Mouse (Mus musculus) forebrain, embryonic 11.5 days (tissue): ENCODE data around the gene Phtf1. TPM values are rescaled to one million over a fixed set of nuclear protein-coding genes. Genes with fewer than 3 reads are reported as not detected.

ENCODE experiments used
- ATAC-seq: fragments of 200-750 bp; cut with Nextera tagmentation; replicated peaks from 2 replicates; pipeline ENCODE4 v1.8.0; 2017; ENCODE audit warnings: moderate TSS enrichment; ENCODE audit not compliant: low FRiP score
- DNase-seq: peaks from one replicate; pipeline ENCODE4 v3.0.0-alpha.2; 2017; ENCODE audit warnings: low spot score
- H3K27ac ChIP-seq: fragments of 300-500 bp; sonication (generic); 2 replicates; pipeline ENCODE4 v1.5.1; 2014; ENCODE audit warnings: low read depth, low read length
- H3K27me3 ChIP-seq: fragments of 300-500 bp; sonication (generic); 2 replicates; pipeline ENCODE4 v1.6.1; 2014; ENCODE audit warnings: mild to moderate bottlenecking, low read length, mixed read lengths; ENCODE audit not compliant: control insufficient read depth, insufficient read depth
- H3K36me3 ChIP-seq: fragments of 300-500 bp; sonication (generic); 2 replicates; pipeline ENCODE4 v1.6.1; 2014; ENCODE audit warnings: mild to moderate bottlenecking, low read length, moderate library complexity, mixed read lengths; ENCODE audit not compliant: control insufficient read depth, insufficient read depth
- H3K4me1 ChIP-seq: fragments of 300-500 bp; sonication (generic); replicated peaks from 2 replicates; pipeline ENCODE4 v1.6.1; 2014; ENCODE audit warnings: low read length, mixed read lengths; ENCODE audit not compliant: control insufficient read depth, insufficient read depth
- H3K4me2 ChIP-seq: fragments of 300-500 bp; sonication (generic); 2 replicates; pipeline ENCODE4 v1.6.1; 2014; ENCODE audit warnings: low read depth, mild to moderate bottlenecking, low read length, moderate library complexity, mixed read lengths; ENCODE audit not compliant: severe bottlenecking
- H3K4me3 ChIP-seq: fragments of 300-500 bp; sonication (generic); 2 replicates; pipeline ENCODE4 v1.5.1; 2014; ENCODE audit warnings: low read depth, low read length
- H3K9ac ChIP-seq: fragments of 300-500 bp; sonication (generic); 2 replicates; pipeline ENCODE4 v1.6.1; 2014; ENCODE audit warnings: low read length
- H3K9me3 ChIP-seq: fragments of 300-500 bp; sonication (generic); 2 replicates; pipeline ENCODE4 v1.6.1; 2016; ENCODE audit warnings: low read length, mixed read lengths; ENCODE audit not compliant: control insufficient read depth
- WGBS: fragments of 180-500 bp; shearing (Covaris S2); extraction: QIAGEN DNeasy Blood & Tissue Kit; methylation state at CpG from one replicate; pipeline ENCODE4 v1.1.7; 2014; 5-methylcytosine and 5-hydroxymethylcytosine counted together
- polyA plus RNA-seq: library from polyadenylated mRNA; unstranded; fragments of >200 nt; fragmentation: Nextera tagmentation; extraction: Ambion mirVana; gene quantifications from 2 replicates; pipeline ENCODE4 v1.2.1, GENCODE M21; 2014

The Phtf1 gene
- polyA plus RNA-seq, 1 experiment from 2014 or later = 46.8 TPM

- H3K27me3 ChIP-seq = no peaks in the 10 kb centered on the region
- 85% methylated on average over 8 of the region's 8 CpGs for WGBS
- no peak overlapping the region for H3K9ac ChIP-seq
- DNase-seq = no peak
- H3K36me3 ChIP-seq = peaks cover 11% of the 10 kb centered on the region; the same call in 1 of the 2 replicates
- no peaks in the 10 kb centered on the region for H3K9me3 ChIP-seq
- no peak overlapping the region for H3K4me2 ChIP-seq
- H3K27ac ChIP-seq = no peak overlapping the region
- H3K4me3 ChIP-seq = no peak overlapping the region
- no peak for ATAC-seq
- no peaks in the 10 kb centered on the region for H3K4me1 ChIP-seq
These were observed 39.6 kb downstream of the Phtf1 start for GRCm38 (mm10) chr3:104007479-104007878.

GRCm38 (mm10) chr3:104009924-104010662 lies 42.2 kb downstream of the Phtf1 start:
- no peak overlapping the region for H3K9ac ChIP-seq
- H3K4me1 ChIP-seq = no peaks in the 10 kb centered on the region
- peaks cover 6% of the 10 kb centered on the region; the same call in 1 of the 2 replicates for H3K36me3 ChIP-seq
- no peaks in the 10 kb centered on the region for H3K9me3 ChIP-seq
- H3K27me3 ChIP-seq = no peaks in the 10 kb centered on the region
- H3K4me3 ChIP-seq = no peak overlapping the region
- DNase-seq = no peak
- ATAC-seq = no peak
- no peak overlapping the region for H3K27ac ChIP-seq
- 85% methylated on average over 5 of the region's 5 CpGs for WGBS
- H3K4me2 ChIP-seq = no peak overlapping the region

- ATAC-seq = no peak
- Histone ChIP-seq H3K36me3 (peaks cover 1% of the 10 kb centered on the region; the same call in 1 of the 2 replicates), H3K9me3 (no peaks in the 10 kb centered on the region)
These were observed 44.1 kb downstream of the Phtf1 start for GRCm38 (mm10) chr3:104011972-104012371.

GRCm38 (mm10) chr3:104017931-104018330 lies 50.0 kb downstream of the Phtf1 start:
- Histone ChIP-seq H3K4me2 (no peak overlapping the region), H3K4me3 (no peak overlapping the region), H3K36me3 (no peaks in the 10 kb centered on the region), H3K9ac (no peak overlapping the region), H3K27ac (no peak overlapping the region), H3K4me1 (no peaks in the 10 kb centered on the region), H3K9me3 (no peaks in the 10 kb centered on the region), H3K27me3 (no peaks in the 10 kb centered on the region)
- ATAC-seq = no peak
- no peak for DNase-seq
- 57% methylated on average over 3 of the region's 3 CpGs for WGBS

More at GRCm38 (mm10) chr3:104011972-104012371, 44.1 kb downstream of the Phtf1 start:
- H3K27me3 ChIP-seq = no peaks in the 10 kb centered on the region
- 91% methylated on average over 2 of the region's 2 CpGs for WGBS
- no peaks in the 10 kb centered on the region for H3K4me1 ChIP-seq
- no peak overlapping the region for H3K9ac ChIP-seq
- no peak overlapping the region for H3K27ac ChIP-seq
- no peak overlapping the region for H3K4me2 ChIP-seq
- no peak for DNase-seq
- H3K4me3 ChIP-seq = no peak overlapping the region

- H3K27ac ChIP-seq = no peak overlapping the region
- ATAC-seq (no peak), DNase-seq (no peak)
- no peak overlapping the region for H3K4me2 ChIP-seq
- no peaks in the 10 kb centered on the region for H3K4me1 ChIP-seq
- 72% methylated on average over 4 of the region's 4 CpGs for WGBS
- no peak overlapping the region for H3K9ac ChIP-seq
- no peaks in the 10 kb centered on the region for H3K9me3 ChIP-seq
- no peaks in the 10 kb centered on the region for H3K36me3 ChIP-seq
- H3K4me3 ChIP-seq = no peak overlapping the region
- no peaks in the 10 kb centered on the region for H3K27me3 ChIP-seq
These were observed 51.5 kb downstream of the Phtf1 start for GRCm38 (mm10) chr3:104019453-104019852.

- no peaks in the 10 kb centered on the region for H3K9me3 ChIP-seq
- H3K27me3 ChIP-seq = no peaks in the 10 kb centered on the region
- no peak overlapping the region for H3K9ac ChIP-seq
- no peaks in the 10 kb centered on the region for H3K36me3 ChIP-seq
- H3K4me2 ChIP-seq = no peak overlapping the region
- no peak overlapping the region for H3K27ac ChIP-seq
- H3K4me3 ChIP-seq = no peak overlapping the region
- H3K4me1 ChIP-seq = no peaks in the 10 kb centered on the region
- DNase-seq = no peak
- no peak for ATAC-seq
- 89% methylated on average over 12 of the region's 12 CpGs for WGBS
These were observed 52.2 kb downstream of the Phtf1 start for GRCm38 (mm10) chr3:104020101-104020500.

GRCm38 (mm10) chr3:104026938-104027337 lies 59.0 kb downstream of the Phtf1 start:
- Histone ChIP-seq H3K4me1 (no peaks in the 10 kb centered on the region), H3K36me3 (no peaks in the 10 kb centered on the region), H3K9ac (no peak overlapping the region), H3K27me3 (no peaks in the 10 kb centered on the region), H3K4me2 (no peak overlapping the region), H3K4me3 (no peak overlapping the region), H3K27ac (no peak overlapping the region), H3K9me3 (no peaks in the 10 kb centered on the region)
- ATAC-seq = no peak
- WGBS = 65% methylated on average over 3 of the region's 3 CpGs
- DNase-seq = no peak

- H3K4me1 ChIP-seq = no peaks in the 10 kb centered on the region
- H3K27ac ChIP-seq = no peak overlapping the region
- no peaks in the 10 kb centered on the region for H3K36me3 ChIP-seq
- no peak for DNase-seq
- H3K4me2 ChIP-seq = no peak overlapping the region
- no peaks in the 10 kb centered on the region for H3K9me3 ChIP-seq
- H3K9ac ChIP-seq = no peak overlapping the region
- H3K4me3 ChIP-seq = no peak overlapping the region
- WGBS = 94% methylated on average over 1 of the region's 1 CpGs
- no peaks in the 10 kb centered on the region for H3K27me3 ChIP-seq
- ATAC-seq = no peak
These were observed 64.2 kb downstream of the Phtf1 start for GRCm38 (mm10) chr3:104032086-104032485.

GRCm38 (mm10) chr3:104032747-104033146 lies 64.8 kb downstream of the Phtf1 start:
- Histone ChIP-seq H3K4me3 (no peak overlapping the region), H3K4me1 (no peaks in the 10 kb centered on the region), H3K36me3 (no peaks in the 10 kb centered on the region), H3K9me3 (no peaks in the 10 kb centered on the region), H3K27ac (no peak overlapping the region), H3K27me3 (no peaks in the 10 kb centered on the region), H3K4me2 (no peak overlapping the region), H3K9ac (no peak overlapping the region)
- ATAC-seq (no peak), DNase-seq (no peak)
- 98% methylated on average over 1 of the region's 1 CpGs for WGBS
